Mouse (Mus musculus) right cerebral cortex, postnatal 4 days (tissue): ENCODE measurements at regions not wholly inside any gene's neighbourhood (a gene's known extent, or its start where the extent isn't known, plus 50 kb on each side); places are given as distances from the start of the nearest gene placed in this dataset.
"Not testable (repeated sequence)": the region's sequence is repeated elsewhere in the genome, so short reads cannot be mapped to it uniquely, and the experiment has no call there.

ENCODE experiments used
- DNase-seq: peaks from one replicate; pipeline ENCODE4 v3.0.0-alpha.2; 2022

GRCm38 (mm10) chr5:91822844-91823576 lies 139.9 kb downstream of the Rchy1 start:
- no peak for DNase-seq

GRCm38 (mm10) chr5:91818800-91819199 lies 144.1 kb downstream of the Rchy1 start:
- DNase-seq, result no peak

- DNase-seq, result no peak
Measured at GRCm38 (mm10) chr5:91818195-91818594, 144.7 kb downstream of the Rchy1 start.

GRCm38 (mm10) chr5:91816376-91816950 lies 146.4 kb downstream of the Rchy1 start:
- no peak for DNase-seq

GRCm38 (mm10) chr5:91814956-91815355 lies 147.9 kb downstream of the Rchy1 start:
- no peak for DNase-seq

GRCm38 (mm10) chr5:91814417-91814762 lies 148.5 kb downstream of the Rchy1 start:
- no peak for DNase-seq

- DNase-seq, result no peak
Measured at GRCm38 (mm10) chr5:91813547-91814416, 149.1 kb downstream of the Rchy1 start.

- DNase-seq, result no peak
Measured at GRCm38 (mm10) chr5:91807070-91808065, 155.5 kb downstream of the Rchy1 start.

- no peak for DNase-seq
Measured at GRCm38 (mm10) chr5:91801297-91801980, 161.4 kb downstream of the Rchy1 start.

- no peak for DNase-seq
Measured at GRCm38 (mm10) chr5:91797362-91797761, 165.5 kb downstream of the Rchy1 start.

GRCm38 (mm10) chr5:91792732-91793131 lies 170.1 kb downstream of the Rchy1 start:
- DNase-seq, result no peak

- no peak for DNase-seq
Measured at GRCm38 (mm10) chr5:91790412-91790811, 172.5 kb downstream of the Rchy1 start.

GRCm38 (mm10) chr5:91783966-91784365 lies 178.9 kb downstream of the Rchy1 start:
- no peak for DNase-seq

- no peak for DNase-seq
Measured at GRCm38 (mm10) chr5:91776971-91777370, 185.9 kb downstream of the Rchy1 start.

GRCm38 (mm10) chr5:91774065-91774464 lies 188.8 kb downstream of the Rchy1 start:
- DNase-seq, result no peak

- no peak for DNase-seq
Measured at GRCm38 (mm10) chr5:91767886-91768285, 195.0 kb downstream of the Rchy1 start.

- no peak for DNase-seq
Measured at GRCm38 (mm10) chr5:91767060-91767459, 195.8 kb downstream of the Rchy1 start.

- no peak for DNase-seq
Measured at GRCm38 (mm10) chr5:91764621-91765020, 198.2 kb downstream of the Rchy1 start.

GRCm38 (mm10) chr5:91762589-91762988 lies 200.3 kb downstream of the Rchy1 start:
- no peak for DNase-seq

GRCm38 (mm10) chr5:91755958-91756357 lies 206.9 kb downstream of the Rchy1 start:
- DNase-seq, result no peak

GRCm38 (mm10) chr5:91752846-91753245 lies 210.0 kb downstream of the Rchy1 start:
- DNase-seq, result not testable (repeated sequence)

- no peak for DNase-seq
Measured at GRCm38 (mm10) chr5:91751168-91751567, 211.7 kb downstream of the Rchy1 start.
